Mouse (Mus musculus): ENCODE measurements around the gene Defb43.

The Defb43 gene

GRCm38 (mm10) chr14:63011471-63011870 lies at the start of gene Defb43:
Gene Defb43 (plus strand): TSS chr14:63011771.
- no peak for DNase-seq (ENCODE audit: low read depth)

- DNase-seq (ENCODE audit: low read depth), result no peak
These were observed 47.9 kb upstream of the Defb43 start for GRCm38 (mm10) chr14:62963632-62964031.

- DNase-seq (ENCODE audit: low read depth), result peak; percentile 16
These were observed 46.2 kb upstream of the Defb43 start for GRCm38 (mm10) chr14:62965342-62965741.

- DNase-seq (ENCODE audit: low read depth), result no peak
These were observed 45.6 kb upstream of the Defb43 start for GRCm38 (mm10) chr14:62965811-62966520.

- peak; percentile 76 for DNase-seq (ENCODE audit: low read depth)
These were observed 36.5 kb upstream of the Defb43 start for GRCm38 (mm10) chr14:62975046-62975445.

GRCm38 (mm10) chr14:62979815-62980214 lies 31.8 kb upstream of the Defb43 start:
- DNase-seq (ENCODE audit: low read depth), result no peak

- DNase-seq (ENCODE audit: low read depth), result no peak
These were observed 27.2 kb upstream of the Defb43 start, which contains the start of gene Defb48 for GRCm38 (mm10) chr14:62984410-62984809. Gene Defb48 (minus strand): TSS chr14:62984510.

GRCm38 (mm10) chr14:62991271-62991670 lies 20.3 kb upstream of the Defb43 start:
- no peak for DNase-seq (ENCODE audit: low read depth)

GRCm38 (mm10) chr14:62991849-62992510 lies 19.6 kb upstream of the Defb43 start:
- DNase-seq (ENCODE audit: low read depth), result no peak

- DNase-seq (ENCODE audit: low read depth), result no peak
These were observed 13.8 kb upstream of the Defb43 start, which contains the start of gene Defb47 for GRCm38 (mm10) chr14:62997777-62998176. Gene Defb47 (plus strand): TSS chr14:62998077.

- DNase-seq (ENCODE audit: low read depth), result peak; percentile 11
These were observed 12.6 kb upstream of the Defb43 start for GRCm38 (mm10) chr14:62998977-62999376.

GRCm38 (mm10) chr14:63002588-63002987 lies 9.0 kb upstream of the Defb43 start:
- no peak for DNase-seq (ENCODE audit: low read depth)

- no peak for DNase-seq (ENCODE audit: low read depth)
These were observed 1.5 kb downstream of the Defb43 start for GRCm38 (mm10) chr14:63013082-63013481.

- no peak for DNase-seq (ENCODE audit: low read depth)
These were observed 3.1 kb downstream of the Defb43 start for GRCm38 (mm10) chr14:63014667-63015066.

GRCm38 (mm10) chr14:63020524-63021156 lies 9.1 kb downstream of the Defb43 start:
- DNase-seq (ENCODE audit: low read depth), result no peak

- no peak for DNase-seq (ENCODE audit: low read depth)
These were observed 35.1 kb downstream of the Defb43 start, which contains the start of gene Defb42 for GRCm38 (mm10) chr14:63046691-63047090. Gene Defb42 (plus strand): TSS chr14:63046991.

GRCm38 (mm10) chr14:63049910-63050370 lies 38.4 kb downstream of the Defb43 start, which contains the start of gene Defb30:
Gene Defb30 (minus strand): TSS chr14:63049960.
- no peak for DNase-seq (ENCODE audit: low read depth)

GRCm38 (mm10) chr14:63050769-63051168 lies 39.2 kb downstream of the Defb43 start:
- peak; percentile 74 for DNase-seq (ENCODE audit: low read depth)

- no peak for DNase-seq (ENCODE audit: low read depth)
These were observed 43.2 kb downstream of the Defb43 start for GRCm38 (mm10) chr14:63054729-63055128.

- DNase-seq (ENCODE audit: low read depth), result no peak
These were observed 48.8 kb downstream of the Defb43 start for GRCm38 (mm10) chr14:63060361-63060760.

GRCm38 (mm10) chr14:63062184-63062583 lies 50.6 kb downstream of the Defb43 start:
- no peak for DNase-seq (ENCODE audit: low read depth)

- no peak for DNase-seq (ENCODE audit: low read depth)
These were observed 53.8 kb downstream of the Defb43 start for GRCm38 (mm10) chr14:63065391-63065790.
